Mouse (Mus musculus): ENCODE results near the gene Dlgap4. TPM values are rescaled to one million over a fixed set of nuclear protein-coding genes. Genes with fewer than 3 reads are reported as not detected.

Dlgap4 gene
- polyA plus RNA-seq, 2 experiments, result 94.1 to 100 TPM

- TF ChIP-seq POLR2A (IDR thresholded peaks at IDR 0.05; ENCODE audit: borderline replicate concordance, extremely low read depth, insufficient read depth, insufficient read length), result no peak
- Histone ChIP-seq H3K4me2 (replicated peaks; ENCODE audit: low read depth, low read length, severe bottlenecking) (no peak overlapping the region), H3K27me3 (ENCODE audit: control insufficient read depth, insufficient read depth, low read length) (no peaks in the 10 kb centered on the region), H3K9me3 (ENCODE audit: control insufficient read depth, low read length) (no peaks in the 10 kb centered on the region), H3K9ac (ENCODE audit: low read depth, low read length, severe bottlenecking) (no peak overlapping the region), H3K4me1 (ENCODE audit: control insufficient read depth, insufficient read depth, low read length) (peaks cover 14% of the 10 kb centered on the region), H3K4me3 (replicated peaks; ENCODE audit: low read length) (no peak overlapping the region), H3K27ac (replicated peaks; ENCODE audit: low read depth, low read length) (no peak overlapping the region), H3K36me3 (ENCODE audit: control insufficient read depth, insufficient read depth, low read length) (no peaks in the 10 kb centered on the region)
- DNase-seq (ENCODE audit: low spot score), result no peak
- 48% methylated on average over 2 of the region's 2 CpGs for WGBS
- ATAC-seq (ENCODE audit: low FRiP score, low read depth), result no peak
These were observed 166.0 kb downstream of the Dlgap4 start for GRCm38 (mm10) chr2:156779488-156779887.

GRCm38 (mm10) chr2:156780129-156780528 is 166.6 kb downstream of the Dlgap4 start:
- ATAC-seq (ENCODE audit: low FRiP score, low read depth) (no peak), DNase-seq (ENCODE audit: low spot score) (no peak)
- Histone ChIP-seq H3K4me1 (ENCODE audit: control insufficient read depth, insufficient read depth, low read length) (peaks cover 11% of the 10 kb centered on the region), H3K4me2 (replicated peaks; ENCODE audit: low read depth, low read length, severe bottlenecking) (no peak overlapping the region), H3K9me3 (ENCODE audit: control insufficient read depth, low read length) (no peaks in the 10 kb centered on the region), H3K27me3 (ENCODE audit: control insufficient read depth, insufficient read depth, low read length) (no peaks in the 10 kb centered on the region), H3K4me3 (replicated peaks; ENCODE audit: low read length) (no peak overlapping the region), H3K27ac (replicated peaks; ENCODE audit: low read depth, low read length) (no peak overlapping the region), H3K9ac (ENCODE audit: low read depth, low read length, severe bottlenecking) (no peak overlapping the region), H3K36me3 (ENCODE audit: control insufficient read depth, insufficient read depth, low read length) (no peaks in the 10 kb centered on the region)
- TF ChIP-seq POLR2A (IDR thresholded peaks at IDR 0.05; ENCODE audit: borderline replicate concordance, extremely low read depth, insufficient read depth, insufficient read length), result no peak
- WGBS, result 74% methylated on average over 9 of the region's 9 CpGs

DNA sequence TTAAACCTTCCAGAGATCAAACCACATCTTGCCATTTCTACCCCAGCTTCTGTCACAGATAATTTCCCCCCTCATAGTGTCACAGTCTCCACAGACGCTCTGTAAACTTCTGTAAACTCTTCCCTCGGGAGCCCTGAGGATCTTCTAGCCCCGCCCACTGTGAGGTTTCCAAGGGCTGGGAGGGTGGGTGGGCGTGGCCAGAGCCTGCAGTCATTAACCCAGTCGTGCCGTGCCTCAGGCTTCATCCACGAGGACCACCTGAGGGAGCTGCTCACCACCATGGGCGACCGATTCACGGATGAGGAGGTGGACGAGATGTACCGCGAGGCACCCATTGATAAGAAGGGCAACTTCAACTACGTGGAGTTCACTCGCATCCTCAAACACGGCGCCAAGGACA is 167.2 kb downstream of the Dlgap4 start:
- Histone ChIP-seq H3K4me3 (replicated peaks; ENCODE audit: low read length) (no peak overlapping the region), H3K27me3 (ENCODE audit: control insufficient read depth, insufficient read depth, low read length) (no peaks in the 10 kb centered on the region), H3K4me2 (replicated peaks; ENCODE audit: low read depth, low read length, severe bottlenecking) (no peak overlapping the region), H3K27ac (replicated peaks; ENCODE audit: low read depth, low read length) (no peak overlapping the region), H3K9me3 (ENCODE audit: control insufficient read depth, low read length) (no peaks in the 10 kb centered on the region), H3K36me3 (ENCODE audit: control insufficient read depth, insufficient read depth, low read length) (no peaks in the 10 kb centered on the region), H3K9ac (ENCODE audit: low read depth, low read length, severe bottlenecking) (no peak overlapping the region), H3K4me1 (ENCODE audit: control insufficient read depth, insufficient read depth, low read length) (peaks cover 6% of the 10 kb centered on the region)
- no peak for DNase-seq (ENCODE audit: low spot score)
- 25% methylated on average over 17 of the region's 17 CpGs for WGBS
- no peak for TF ChIP-seq POLR2A (IDR thresholded peaks at IDR 0.05; ENCODE audit: borderline replicate concordance, extremely low read depth, insufficient read depth, insufficient read length)
- ATAC-seq (ENCODE audit: low FRiP score, low read depth), result no peak

GRCm38 (mm10) chr2:156781281-156781680 is 167.8 kb downstream of the Dlgap4 start:
- WGBS, result 72% methylated on average over 4 of the region's 4 CpGs
- Histone ChIP-seq H3K4me2 (replicated peaks; ENCODE audit: low read depth, low read length, severe bottlenecking) (no peak overlapping the region), H3K4me3 (replicated peaks; ENCODE audit: low read length) (no peak overlapping the region)

DNA sequence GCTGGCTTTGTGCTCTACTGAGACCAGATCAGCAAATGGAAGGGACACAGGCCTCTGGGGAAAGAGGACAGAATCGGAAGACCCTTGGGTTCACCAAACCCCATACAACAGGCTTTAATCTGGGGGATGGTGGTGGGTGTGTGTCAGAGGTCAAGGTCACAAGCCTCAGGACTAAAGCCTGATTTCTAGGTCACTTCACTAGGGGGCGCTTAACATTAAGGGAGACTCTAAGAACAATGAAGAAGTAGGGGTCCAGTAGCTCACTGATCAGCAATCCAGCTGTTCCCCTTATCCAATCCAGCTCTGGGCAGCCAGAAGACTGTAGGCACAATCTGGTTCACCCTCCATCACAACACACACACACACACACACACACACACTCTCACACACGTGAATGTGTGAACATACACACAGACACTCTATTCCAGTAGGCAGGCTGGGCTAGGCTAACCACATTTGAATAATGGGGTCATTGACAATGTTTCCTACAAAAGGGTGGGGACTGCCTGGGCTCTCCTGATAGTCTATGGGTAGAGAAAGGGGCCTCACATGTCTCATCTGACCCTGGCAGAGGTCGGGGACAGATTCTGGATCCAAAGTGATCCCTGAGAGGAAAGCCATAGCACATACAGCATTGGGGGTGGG is 168.5 kb downstream of the Dlgap4 start:
- no peak overlapping the region for H3K27ac ChIP-seq (replicated peaks; ENCODE audit: low read depth, low read length)
- no peak for ATAC-seq (ENCODE audit: low FRiP score, low read depth)
- peaks cover 4% of the 10 kb centered on the region; the same call in 1 of the 2 replicates for H3K4me1 ChIP-seq (ENCODE audit: control insufficient read depth, insufficient read depth, low read length)
- H3K27me3 ChIP-seq (ENCODE audit: control insufficient read depth, insufficient read depth, low read length), result no peaks in the 10 kb centered on the region
- no peak overlapping the region for H3K9ac ChIP-seq (ENCODE audit: low read depth, low read length, severe bottlenecking)
- no peak for DNase-seq (ENCODE audit: low spot score)
- no peak overlapping the region for H3K4me3 ChIP-seq (replicated peaks; ENCODE audit: low read length)
- H3K9me3 ChIP-seq (ENCODE audit: control insufficient read depth, low read length), result no peaks in the 10 kb centered on the region
- WGBS, result 66% methylated on average over 4 of the region's 4 CpGs
- TF ChIP-seq POLR2A (IDR thresholded peaks at IDR 0.05; ENCODE audit: borderline replicate concordance, extremely low read depth, insufficient read depth, insufficient read length), result no peak
- H3K4me2 ChIP-seq (replicated peaks; ENCODE audit: low read depth, low read length, severe bottlenecking), result no peak overlapping the region
- no peaks in the 10 kb centered on the region for H3K36me3 ChIP-seq (ENCODE audit: control insufficient read depth, insufficient read depth, low read length)

More at GRCm38 (mm10) chr2:156781281-156781680, 167.8 kb downstream of the Dlgap4 start:
- H3K27me3 ChIP-seq (ENCODE audit: control insufficient read depth, insufficient read depth, low read length), result no peaks in the 10 kb centered on the region
- H3K4me1 ChIP-seq (ENCODE audit: control insufficient read depth, insufficient read depth, low read length), result peaks cover 4% of the 10 kb centered on the region; the same call in 1 of the 2 replicates
- H3K27ac ChIP-seq (replicated peaks; ENCODE audit: low read depth, low read length), result no peak overlapping the region
- H3K36me3 ChIP-seq (ENCODE audit: control insufficient read depth, insufficient read depth, low read length), result no peaks in the 10 kb centered on the region
- H3K9me3 ChIP-seq (ENCODE audit: control insufficient read depth, low read length), result no peaks in the 10 kb centered on the region
- TF ChIP-seq POLR2A (IDR thresholded peaks at IDR 0.05; ENCODE audit: borderline replicate concordance, extremely low read depth, insufficient read depth, insufficient read length), result no peak
- ATAC-seq (ENCODE audit: low FRiP score, low read depth) (no peak), DNase-seq (ENCODE audit: low spot score) (no peak)
- no peak overlapping the region for H3K9ac ChIP-seq (ENCODE audit: low read depth, low read length, severe bottlenecking)

Data from limb, embryonic 14.5 days (tissue).